Mouse (Mus musculus): Measurements from ENCODE around the gene 9230110F15Rik.

GRCm38 (mm10) chr9:35790001-35790400 lies 53.9 kb downstream of the 9230110F15Rik start, which contains the start of the genes Gm27235 and D730048I06Rik:
- TF ChIP-seq POLR2A (IDR thresholded peaks at IDR 0.05; ENCODE audit: borderline replicate concordance, extremely low read depth, low read depth, low read length) (no peak), CTCF (IDR thresholded peaks at IDR 0.05; ENCODE audit: insufficient read depth, low read length) (no peak)
